Mouse (Mus musculus) right cerebral cortex, adult 2 months (tissue): ENCODE results near the gene Hddc3.
"Not testable (repeated sequence)": the region's sequence is repeated elsewhere in the genome, so short reads cannot be mapped to it uniquely, and the experiment has no call there.

ENCODE experiments used
- DNase-seq, 2 experiments: peaks; one replicate each; pipeline ENCODE4 v3.0.0; 2021 to 2022; ENCODE audit warnings: low spot score in 2 of 2

Hddc3 gene

DNA sequence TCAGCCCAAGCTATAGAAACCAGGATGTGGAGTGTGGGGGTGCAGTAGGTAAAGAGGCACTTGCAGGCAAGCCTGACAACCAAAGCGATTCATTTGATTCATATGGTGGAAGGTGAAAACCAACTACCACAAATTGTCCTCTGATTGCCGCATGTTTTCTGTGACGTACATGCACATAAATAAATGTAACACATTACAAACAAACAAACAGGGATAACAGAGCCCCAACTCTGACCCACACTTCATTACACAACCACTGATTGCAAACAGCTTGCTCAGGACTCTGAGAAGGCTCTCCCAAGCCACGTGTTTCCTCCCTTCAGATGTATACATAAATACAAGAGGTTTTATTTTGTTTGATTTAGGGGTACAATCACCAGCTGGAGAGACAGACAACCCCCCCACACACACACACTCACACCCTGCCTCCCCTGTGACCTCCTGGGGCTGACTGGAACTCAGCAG is 27.1 kb downstream of the Hddc3 start:
- DNase-seq, result no peak

DNA sequence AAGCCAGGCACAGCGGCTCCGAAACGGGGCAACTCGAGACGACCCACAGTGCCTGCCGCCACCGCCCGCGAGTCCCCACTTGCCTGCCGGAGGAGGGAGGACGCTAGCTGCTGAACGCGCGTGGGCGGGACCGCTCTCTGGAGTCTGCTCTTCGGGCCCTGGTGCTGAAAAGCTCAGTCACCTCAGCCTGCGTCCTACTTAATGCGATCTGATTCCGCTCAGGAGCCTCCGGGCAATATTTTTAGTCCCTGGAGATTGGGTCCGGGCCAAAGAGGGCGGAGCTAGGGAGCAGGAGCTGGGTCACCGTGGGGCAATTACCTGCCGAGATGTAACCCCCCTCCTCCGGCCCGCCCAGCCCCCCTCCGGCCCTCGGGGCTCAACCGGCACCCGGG is 27.7 kb downstream of the Hddc3 start:
- peak; percentile 78 to 86 for DNase-seq

DNA sequence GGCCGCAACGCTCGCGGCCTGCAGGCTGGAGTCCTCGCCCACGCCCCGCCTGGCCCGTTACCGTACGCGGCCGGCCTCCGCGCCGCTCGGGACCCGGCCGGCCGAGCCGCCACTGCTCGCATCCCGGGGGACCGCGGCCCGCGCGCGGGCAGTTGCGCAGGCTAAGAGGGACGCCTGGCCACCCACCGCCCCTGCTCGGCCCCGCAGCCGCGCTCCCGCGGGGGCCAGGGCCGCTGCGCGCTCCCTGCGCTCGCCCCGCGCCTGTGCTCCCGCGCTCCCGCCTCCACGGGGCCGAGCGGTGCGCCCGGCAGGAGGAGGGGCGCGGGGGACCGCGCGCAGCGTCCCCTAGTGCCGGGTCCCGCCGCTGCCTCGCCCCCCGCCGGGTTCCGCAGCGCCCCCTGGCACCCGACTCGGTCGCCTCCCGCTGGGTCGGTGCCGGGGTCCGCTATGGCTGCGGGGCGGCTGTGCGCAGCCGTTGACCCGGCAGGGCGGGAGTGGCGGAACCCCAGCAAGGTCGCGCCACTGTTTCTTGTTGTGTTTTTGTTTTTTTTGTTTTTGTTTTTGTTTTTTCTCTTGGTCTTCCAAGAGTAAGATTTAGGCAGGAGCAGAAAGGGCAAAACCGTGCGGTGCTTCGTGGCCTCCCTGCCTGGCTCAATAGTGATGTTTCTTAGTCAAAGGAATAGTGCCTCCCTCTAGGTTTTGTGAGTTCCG is 28.3 kb downstream of the Hddc3 start, which contains the start of gene Man2a2:
Gene Man2a2, minus strand, starts transcription at position 335 of the 711 bp plus-strand sequence.
- peak; percentile 59 to 63 for DNase-seq

DNA sequence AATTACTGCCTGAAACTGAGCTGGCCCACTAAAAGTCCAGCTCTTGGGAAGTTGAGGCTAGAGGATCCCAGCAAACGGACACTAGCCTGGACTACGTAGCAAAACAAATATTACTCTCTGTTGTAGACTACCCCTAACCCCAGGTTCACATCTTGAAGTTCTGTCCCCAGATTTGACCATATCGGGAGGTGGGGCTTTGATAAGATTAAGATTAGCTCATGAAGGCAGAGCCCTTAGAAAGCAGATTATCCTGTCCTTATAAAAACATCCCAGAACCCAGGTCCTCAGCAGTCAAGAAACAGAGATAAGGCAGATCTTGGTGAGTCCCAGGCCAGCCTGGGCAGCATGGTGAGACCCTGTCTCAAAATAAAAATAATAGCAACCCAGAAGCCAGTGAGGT is 29.3 kb downstream of the Hddc3 start:
- DNase-seq, result no peak

DNA sequence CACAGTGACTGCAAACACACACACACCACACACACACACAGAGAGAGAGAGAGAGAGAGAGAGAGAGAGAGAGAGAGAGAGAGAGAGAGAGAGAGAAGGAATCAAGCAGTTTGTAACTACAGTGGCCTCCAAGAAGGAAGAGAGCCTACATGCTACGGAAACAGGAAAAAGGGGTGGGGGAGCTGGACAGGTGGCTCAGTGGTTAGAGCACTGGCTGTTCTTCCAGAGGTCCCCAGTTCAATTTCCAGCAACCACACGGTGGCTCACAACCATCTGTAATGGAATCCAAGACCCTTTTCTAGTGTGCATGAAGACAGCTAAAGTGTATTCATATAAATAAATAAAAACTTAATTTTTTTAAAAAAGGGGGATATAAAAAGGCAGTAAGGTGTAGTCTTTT is 29.8 kb downstream of the Hddc3 start:
- DNase-seq, result no peak

DNA sequence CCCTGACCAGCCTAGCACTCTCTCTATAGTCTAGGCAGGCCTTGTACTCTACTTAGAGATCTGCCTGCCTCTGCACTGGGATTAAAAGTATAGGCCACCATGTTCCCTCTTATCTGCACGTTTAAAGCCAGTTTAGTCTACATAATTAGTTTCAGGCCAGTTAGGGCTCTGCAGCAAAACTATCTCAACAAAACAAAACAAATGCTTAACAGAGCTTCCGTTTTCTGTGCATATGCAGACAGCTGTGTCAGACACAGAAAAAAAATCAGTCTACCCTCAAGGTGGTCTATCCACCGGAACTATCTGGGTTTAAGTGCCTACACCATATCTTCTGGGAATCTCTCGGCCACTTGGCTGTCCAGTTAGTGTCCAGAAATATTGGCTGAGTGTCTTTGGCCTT is 30.4 kb downstream of the Hddc3 start:
- DNase-seq, result no peak

DNA sequence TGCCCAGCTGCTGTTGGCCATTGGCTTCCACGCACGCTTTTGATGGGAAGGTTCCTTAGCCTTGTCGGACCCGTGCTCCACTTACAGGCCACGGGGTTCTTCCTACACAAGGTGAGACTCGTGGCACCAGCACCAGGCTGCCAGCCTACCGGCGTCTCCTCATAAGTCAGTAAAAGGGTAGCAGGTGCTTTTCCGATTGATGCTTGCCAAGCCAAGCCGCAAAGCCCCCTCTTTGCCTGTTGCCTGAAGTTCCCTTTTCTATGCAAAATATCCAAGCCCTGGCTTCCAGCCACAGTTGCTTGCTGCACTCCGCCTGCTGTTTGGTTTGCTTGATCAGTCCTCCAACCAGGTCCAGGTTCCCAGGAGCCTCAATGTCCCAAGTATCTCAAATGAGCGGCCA is 30.9 kb downstream of the Hddc3 start:
- no peak for DNase-seq

DNA sequence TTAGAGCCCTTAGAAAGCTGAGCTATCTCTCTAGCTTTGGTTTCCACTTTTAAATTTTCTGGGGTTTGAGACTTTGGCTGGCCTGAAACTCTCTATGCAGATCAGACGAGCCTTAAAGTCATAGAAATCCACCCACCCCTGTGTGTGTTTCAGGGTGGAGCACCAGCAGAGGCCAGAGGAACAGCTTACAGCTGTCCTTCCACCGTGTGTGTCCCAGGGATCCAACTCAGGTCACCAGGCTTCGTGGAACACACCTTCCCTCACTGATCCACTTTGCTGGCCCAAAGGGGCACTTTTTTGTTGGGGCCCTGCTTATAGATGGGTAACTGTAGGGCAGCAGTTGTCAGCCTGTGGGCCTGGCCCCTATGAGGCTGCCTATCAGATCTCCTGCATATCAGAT is 31.4 kb downstream of the Hddc3 start:
- DNase-seq, result no peak

DNA sequence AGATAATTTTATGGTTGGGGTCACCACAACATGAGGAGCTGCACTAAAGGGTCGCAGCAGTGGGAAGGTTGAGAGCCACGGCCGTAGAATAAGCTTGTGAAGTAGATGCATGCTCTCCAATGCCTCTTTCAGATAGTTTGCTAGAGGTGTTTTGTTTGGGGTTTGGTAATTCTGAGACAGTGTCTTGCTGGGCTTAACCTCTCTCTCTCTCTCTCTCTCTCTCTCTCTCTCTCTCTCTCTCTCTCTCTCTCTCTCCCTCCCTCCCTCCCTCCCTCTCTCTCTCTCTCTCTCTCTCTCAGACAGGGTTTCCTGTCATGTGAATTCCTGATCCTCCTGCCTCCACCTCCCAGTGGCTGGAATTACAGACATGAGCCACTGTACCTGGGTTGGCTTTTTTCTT is 31.8 kb downstream of the Hddc3 start:
- DNase-seq, result no peak

DNA sequence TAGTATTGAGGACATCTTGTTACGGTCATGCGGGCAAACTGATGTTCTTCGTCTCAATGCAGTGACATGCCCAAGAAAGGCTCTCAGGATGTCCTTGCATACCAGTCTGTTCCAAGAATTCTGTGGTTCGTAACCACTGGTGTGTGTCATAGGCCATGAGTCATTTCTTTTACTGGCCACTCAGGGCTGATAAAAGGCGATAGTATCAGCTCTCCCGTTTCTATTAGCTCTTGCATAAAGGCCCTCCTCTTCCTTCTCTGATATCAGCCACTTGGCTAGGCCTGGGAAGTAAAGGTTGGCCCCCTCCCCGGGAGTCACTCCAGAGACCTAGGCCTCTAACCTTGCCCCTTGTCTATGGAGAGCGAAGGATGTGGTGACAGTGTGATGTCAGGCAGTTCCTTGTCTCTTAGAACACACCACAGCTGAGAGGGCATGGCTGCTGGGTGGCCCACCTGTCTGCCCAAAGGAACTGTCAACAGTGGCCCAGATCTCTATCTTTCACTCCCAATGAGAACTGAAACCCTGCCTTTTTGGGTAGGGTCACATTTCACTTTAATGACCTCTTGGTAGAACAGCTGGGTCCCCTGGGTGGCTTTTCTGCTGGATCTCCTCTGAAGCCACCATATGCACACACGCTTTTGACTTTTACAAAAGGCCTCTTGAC is 32.6 kb downstream of the Hddc3 start:
- no peak for DNase-seq

DNA sequence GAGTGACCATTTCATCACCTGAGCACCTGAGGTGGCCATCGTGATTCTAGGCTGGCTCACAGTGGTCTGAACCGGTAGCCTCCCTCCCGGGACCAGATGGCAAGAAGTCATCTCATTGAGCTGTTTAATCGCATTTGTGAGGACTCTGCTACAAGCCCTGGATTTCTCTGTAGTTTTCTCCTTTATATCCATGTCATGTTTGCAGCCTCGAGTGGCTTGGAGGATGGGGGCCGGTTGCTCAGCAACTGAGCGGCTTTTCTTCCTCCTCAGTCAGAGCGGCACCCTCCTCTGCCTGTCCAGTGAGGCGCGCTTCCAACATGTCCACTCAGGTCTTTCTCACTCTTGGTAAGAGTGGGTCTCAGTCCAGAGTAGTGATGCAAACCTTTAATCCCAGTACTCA is 33.3 kb downstream of the Hddc3 start:
- no peak for DNase-seq

DNA sequence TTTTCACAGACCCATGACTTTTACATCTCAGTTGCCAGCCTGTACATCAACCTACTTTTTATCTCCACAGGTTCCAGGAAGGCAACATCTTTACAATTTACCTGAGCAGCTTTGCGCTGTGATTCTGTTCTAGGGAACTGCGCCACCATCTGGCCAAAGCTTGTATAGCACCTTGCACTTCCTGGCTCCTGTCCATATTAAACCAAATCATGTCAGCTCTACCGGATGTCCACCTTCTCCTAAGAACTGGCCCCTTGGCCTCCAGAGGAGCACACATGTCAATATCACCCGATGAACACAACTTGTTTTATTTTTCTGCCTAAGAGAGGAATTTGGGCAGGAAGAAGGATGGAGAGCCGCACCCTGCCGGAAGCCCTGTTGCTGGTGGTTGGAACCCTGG is 34.6 kb downstream of the Hddc3 start:
- DNase-seq, result peak; percentile 67 to 79

DNA sequence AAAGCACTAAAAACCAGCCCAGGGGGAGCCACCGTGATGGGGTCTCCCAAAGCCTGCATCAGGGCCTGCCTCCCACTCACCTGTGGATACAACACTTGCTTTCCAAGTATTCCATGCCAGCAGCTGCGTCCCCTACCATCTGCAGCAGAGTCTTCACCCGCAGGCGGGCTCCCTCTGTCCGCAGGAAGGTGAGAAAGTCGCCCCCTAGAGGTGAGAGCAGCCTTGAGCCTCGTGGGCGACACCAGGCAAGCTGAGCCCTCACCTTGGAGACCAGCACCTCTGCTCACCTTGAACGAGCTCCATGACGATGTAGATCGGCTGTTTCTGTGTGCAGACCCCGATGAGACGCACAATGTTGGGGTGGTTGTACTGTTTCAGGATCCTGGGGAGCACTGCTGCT is 36.6 kb downstream of the Hddc3 start:
- no peak for DNase-seq

DNA sequence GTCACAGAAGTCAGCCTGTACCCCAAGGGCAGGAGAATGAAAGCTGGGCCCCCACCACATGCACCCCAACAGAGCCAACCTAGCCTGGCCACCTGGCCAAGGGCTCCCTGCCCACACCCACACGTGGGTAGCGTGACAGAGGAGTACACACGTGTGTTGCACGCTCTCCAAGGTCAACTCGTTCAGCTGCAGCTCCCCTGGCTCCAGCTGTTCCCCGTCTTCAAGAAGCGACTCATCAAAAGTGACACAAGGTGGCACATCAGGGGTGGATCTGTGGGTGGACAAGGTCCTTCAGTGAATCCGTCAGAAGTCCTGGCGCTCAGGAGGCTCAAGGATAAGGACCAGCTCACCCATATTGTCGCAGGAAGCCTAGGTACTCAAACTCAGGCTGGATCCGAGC is 40.0 kb downstream of the Hddc3 start:
- no peak for DNase-seq

DNA sequence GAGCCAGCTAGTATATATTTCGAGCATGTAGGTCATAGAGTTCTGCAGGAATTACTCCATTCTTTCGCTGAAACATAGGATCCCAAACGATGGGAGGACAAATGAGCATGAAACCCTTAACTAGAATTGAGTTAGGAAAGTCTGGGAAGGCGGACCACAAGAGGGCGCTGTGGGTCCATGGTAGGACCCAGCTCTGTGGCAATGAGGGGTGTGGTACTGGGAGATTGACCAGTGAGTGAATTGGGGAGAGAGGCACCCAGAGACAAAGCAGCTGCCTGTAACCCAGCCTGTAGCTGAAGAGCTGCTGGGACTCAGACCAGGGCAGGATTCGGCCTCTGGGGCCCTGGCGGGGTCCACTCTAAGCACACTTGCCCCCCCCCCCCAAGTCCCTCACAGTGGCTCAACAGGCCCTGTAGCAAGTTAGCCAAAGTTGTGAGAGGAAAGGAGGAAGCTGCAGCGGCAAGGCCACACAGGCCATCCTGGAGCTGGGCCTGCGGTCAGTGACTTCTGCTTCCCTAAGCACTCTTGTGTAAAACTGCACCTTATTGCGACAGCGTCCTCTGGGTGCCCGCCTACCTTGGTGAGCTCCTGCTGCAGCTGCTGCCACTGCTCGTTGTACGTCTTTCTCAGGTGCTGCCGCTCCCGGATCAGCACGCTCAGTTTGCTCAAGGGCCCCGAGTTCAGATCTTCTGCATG is 43.5 kb downstream of the Hddc3 start:
- peak; percentile 93 for DNase-seq

DNA sequence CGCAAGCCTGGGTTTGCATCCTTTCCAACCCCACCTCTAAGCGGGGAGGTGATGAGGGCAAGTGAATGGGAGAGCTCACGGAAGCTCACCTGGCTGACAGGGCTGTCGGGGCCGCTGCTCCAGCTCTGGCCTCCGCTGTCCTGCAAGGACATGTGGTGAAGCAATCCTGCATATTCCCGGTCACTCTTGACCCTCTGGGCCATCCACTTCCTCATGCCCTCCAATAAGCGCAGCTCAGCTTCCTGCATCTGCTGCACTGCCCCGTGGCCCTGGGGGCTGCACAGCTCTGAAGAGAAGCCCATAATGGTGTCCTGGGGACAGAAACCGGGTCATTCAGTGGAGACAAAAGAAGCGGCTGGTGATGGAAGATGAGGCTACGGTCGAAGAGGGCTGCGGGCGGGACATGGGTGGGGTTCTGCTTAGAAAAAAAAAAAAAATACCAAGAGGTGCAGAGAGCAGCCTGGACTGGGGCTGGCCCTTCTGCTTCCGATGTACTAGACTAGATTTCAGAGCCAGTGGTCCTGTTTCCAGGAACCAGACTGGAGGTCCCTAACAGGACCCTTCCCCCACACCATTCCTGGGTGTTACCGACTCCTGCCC is 44.2 kb downstream of the Hddc3 start:
- no peak for DNase-seq

DNA sequence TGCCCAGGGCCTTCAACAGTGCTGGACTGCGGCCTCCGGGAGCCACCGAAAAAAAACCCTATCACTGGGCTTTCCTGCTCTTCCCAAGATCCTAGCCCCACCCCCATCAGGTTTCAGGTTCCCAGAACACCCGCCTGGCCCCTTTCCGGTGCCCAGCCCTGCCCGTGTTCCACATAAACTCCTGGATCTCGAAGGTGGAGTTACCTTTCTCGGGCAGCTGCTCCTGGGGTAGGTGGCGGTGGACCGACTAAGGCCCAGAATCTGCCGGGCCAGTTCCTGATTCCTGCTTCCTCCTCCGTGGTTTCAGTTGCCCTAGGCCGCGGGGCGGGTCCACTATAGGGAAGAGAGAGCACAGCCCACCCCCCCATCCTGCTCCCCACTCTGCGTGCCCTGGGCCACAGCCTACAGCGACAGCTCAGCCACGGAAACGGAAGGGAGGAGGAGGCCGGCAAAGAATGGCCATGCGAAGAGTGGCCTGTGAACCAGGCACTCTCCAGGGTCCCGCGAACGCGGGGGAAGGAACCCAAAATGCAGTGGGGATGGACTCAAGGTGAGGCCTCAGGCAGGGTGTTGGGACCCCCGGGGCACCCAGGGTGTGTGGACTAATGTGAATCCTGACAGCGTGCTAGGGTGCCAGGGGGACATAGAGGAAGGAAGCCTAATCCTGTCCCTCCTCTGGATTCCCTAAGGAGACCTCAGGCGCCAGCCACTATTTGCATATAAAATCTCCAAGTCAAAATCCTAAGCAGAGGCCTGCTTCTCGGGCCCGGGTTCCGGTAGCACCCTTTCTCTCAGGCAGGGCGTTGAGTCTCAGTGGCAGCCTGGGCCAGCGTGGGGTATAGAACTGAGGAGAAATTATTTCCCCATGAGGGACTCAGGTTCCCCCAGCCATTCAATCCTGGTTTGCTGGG is 45.0 kb downstream of the Hddc3 start, which contains the start of gene Fes:
Gene Fes, minus strand, starts transcription at position 314 of the 911 bp plus-strand sequence.
- DNase-seq, result no peak

DNA sequence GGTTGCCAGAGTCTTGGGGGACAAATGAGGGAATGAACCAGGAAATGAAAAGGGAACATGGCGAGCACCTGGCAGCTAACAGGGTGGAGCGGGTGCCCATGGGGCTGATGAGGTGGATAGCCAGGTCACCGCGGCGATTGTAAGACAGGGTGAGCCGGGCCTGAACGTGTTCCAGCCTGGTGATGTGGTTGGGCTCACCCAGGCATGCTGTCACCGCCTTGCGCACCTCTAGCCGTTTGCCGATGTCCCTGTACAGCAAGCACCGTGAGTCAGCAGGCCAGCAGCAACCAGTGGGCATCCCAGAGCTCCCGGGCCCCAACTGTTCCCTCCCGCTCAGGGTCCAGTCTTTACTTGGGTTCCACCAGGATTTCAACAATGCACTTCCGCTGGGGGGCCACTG is 49.2 kb downstream of the Hddc3 start:
- DNase-seq, result no peak

DNA sequence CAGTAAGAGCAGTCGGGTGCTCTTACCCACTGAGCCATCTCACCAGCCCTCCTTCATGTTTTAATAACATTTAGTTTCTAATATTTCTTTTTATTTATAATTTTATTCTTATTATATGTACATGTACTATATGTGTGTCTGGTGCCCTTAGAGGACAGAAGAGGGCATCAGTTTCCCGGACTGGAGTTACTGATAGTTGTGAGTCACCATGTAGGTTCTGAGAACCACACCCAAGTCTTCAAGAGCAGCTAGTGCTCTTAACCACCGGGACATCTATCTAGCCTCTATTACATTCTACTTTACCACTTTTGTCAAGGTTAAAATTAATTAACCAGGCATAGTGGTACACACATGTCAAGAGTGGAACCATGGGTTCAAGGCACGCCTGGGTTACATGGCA is 51.7 kb downstream of the Hddc3 start:
- DNase-seq, result no peak

DNA sequence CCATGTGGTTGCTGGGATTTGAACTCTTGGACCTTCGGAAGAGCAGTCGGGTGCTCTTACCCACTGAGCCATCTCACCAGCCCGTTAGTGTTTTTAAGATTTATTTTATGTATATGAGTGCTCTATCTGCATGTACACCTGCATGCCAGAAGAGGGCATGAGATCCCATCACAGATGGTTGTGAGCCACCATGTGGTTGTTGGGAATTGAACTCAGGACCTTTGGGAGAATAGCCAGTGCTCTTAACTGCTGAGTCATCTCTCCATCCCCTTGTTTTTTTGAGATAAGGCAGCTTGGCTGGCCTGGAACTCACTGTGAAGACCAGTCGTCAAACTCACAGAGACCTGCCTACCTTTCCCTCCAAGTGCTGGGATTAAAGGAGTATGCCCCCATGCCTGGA is 53.5 kb downstream of the Hddc3 start:
- not testable (repeated sequence) for DNase-seq

DNA sequence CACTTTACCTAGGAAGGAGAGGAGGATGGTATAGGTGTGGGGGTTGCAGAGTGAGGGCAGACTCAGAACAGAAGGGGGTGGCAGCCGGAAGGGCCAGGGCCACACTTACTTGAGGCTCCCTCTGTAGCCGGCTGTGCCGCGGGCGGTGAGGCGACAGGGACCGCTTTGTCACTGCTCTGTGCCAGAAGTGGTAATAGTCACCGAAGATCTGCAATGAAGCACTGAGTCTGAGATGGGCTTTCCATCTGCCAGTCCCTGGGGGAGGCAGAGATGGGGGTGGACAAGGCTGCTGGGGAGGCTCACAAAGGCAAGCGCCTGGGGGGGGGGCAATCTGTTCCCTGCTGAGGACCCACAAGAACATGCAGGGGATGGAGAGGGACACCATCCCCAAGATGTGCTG is 55.1 kb downstream of the Hddc3 start:
- DNase-seq, result peak; percentile 64 to 67
